Mouse (Mus musculus): ENCODE results near the gene Coa3. TPM values are rescaled to one million over a fixed set of nuclear protein-coding genes. Genes with fewer than 3 reads are reported as not detected.

Coa3 gene
- total and polyA plus RNA-seq, 3 experiments, result 117 to 285 (median 177) TPM

GRCm38 (mm10) chr11:101307744-101308143 is 28.8 kb upstream of the Coa3 start:
- H3K27ac ChIP-seq (ENCODE audit: insufficient read depth, low read depth), result no peak overlapping the region
- H3K9me3 ChIP-seq (replicated peaks; ENCODE audit: low read length), result peaks cover 4% of the 10 kb centered on the region
- no peaks in the 10 kb centered on the region for H3K36me3 ChIP-seq (replicated peaks in 1 of 2; ENCODE audit: control insufficient read depth in 1 of 2, insufficient read depth in 1 of 2, low read length in 1 of 2)
- no peaks in the 10 kb centered on the region for H3K4me1 ChIP-seq (ENCODE audit: control insufficient read depth in 1 of 2, insufficient read depth in 2 of 2)
- no peaks in the 10 kb centered on the region for H3K79me2 ChIP-seq (replicated peaks; ENCODE audit: control insufficient read depth, extremely low read depth, insufficient read depth, poor library complexity, severe bottlenecking)
- no peak overlapping the region for H3K4me3 ChIP-seq (replicated peaks in 1 of 3; ENCODE audit: low read depth in 2 of 3, low read length in 2 of 3, poor library complexity in 1 of 3)
- H3K9ac ChIP-seq (ENCODE audit: insufficient read depth, low read depth), result no peak overlapping the region
- peaks cover 5% of the 10 kb centered on the region for H3K27me3 ChIP-seq (replicated peaks)
- no peak overlapping the region for H3K4me2 ChIP-seq (ENCODE audit: insufficient read depth, low read depth, poor library complexity, severe bottlenecking)
- DNase-seq (ENCODE audit: extremely low read depth), result no peak
- dilution Hi-C loops (cut with MboI; ENCODE audit: extremely low pct_ligation_motif_present, extremely low pct_unique_long_range_greater_than_20kb, low sequenced_read_pairs) (no loop called here), in situ Hi-C loops (cut with MboI; ENCODE audit: low pct_ligation_motif_present, low pct_unique_long_range_greater_than_20kb, low sequenced_read_pairs) (loop anchor here (10.0 kb wide), 1 partner anchor 223 kb away; the partner anchor contains the start of genes Coasy and Mlx)
- TF ChIP-seq EP300 (IDR thresholded peaks at IDR 0.05; ENCODE audit: low read length) (no peak), E2F4 (IDR thresholded peaks at IDR 0.05; ENCODE audit: insufficient replicate concordance, low read depth, low read length) (no peak), ETS1 (conservative IDR thresholded peaks at IDR 0.05; ENCODE audit: low read depth, low read length) (no peak), MYC (IDR thresholded peaks at IDR 0.05; ENCODE audit: low read depth, low read length) (no peak), ZNF384 (IDR thresholded peaks at IDR 0.05; ENCODE audit: low read depth, low read length) (no peak), HCFC1 (IDR thresholded peaks at IDR 0.05; ENCODE audit: low read depth, low read length) (no peak), CTCF (conservative IDR thresholded peaks at IDR 0.05 in 1 of 2, IDR thresholded peaks at IDR 0.05 in 1 of 2; ENCODE audit: low read depth in 2 of 2, low read length in 2 of 2) (no peak)

- in situ Hi-C loops (cut with MboI; ENCODE audit: low pct_ligation_motif_present, low pct_unique_long_range_greater_than_20kb, low sequenced_read_pairs) (loop anchor here (10.0 kb wide), 1 partner anchor 217 kb away; the partner anchor contains the start of genes Coasy and Mlx), dilution Hi-C loops (cut with MboI; ENCODE audit: extremely low pct_ligation_motif_present, extremely low pct_unique_long_range_greater_than_20kb, low sequenced_read_pairs) (no loop called here)
- Histone ChIP-seq H3K4me2 (ENCODE audit: insufficient read depth, low read depth, poor library complexity, severe bottlenecking) (peak within 1 kb of the TSS; percentile 92), H3K9me3 (replicated peaks; ENCODE audit: low read length) (no peaks in the 10 kb centered on the region), H3K79me2 (replicated peaks; ENCODE audit: control insufficient read depth, extremely low read depth, insufficient read depth, poor library complexity, severe bottlenecking) (peaks cover 44% of the 10 kb centered on the region), H3K36me3 (replicated peaks in 1 of 2; ENCODE audit: control insufficient read depth in 1 of 2, insufficient read depth in 1 of 2, low read length in 1 of 2) (peaks cover 17 to 33% of the 10 kb centered on the region in 2 experiments), H3K27me3 (replicated peaks) (no peaks in the 10 kb centered on the region), H3K4me1 (ENCODE audit: control insufficient read depth in 1 of 2, insufficient read depth in 2 of 2) (peaks cover 3 to 26% of the 10 kb centered on the region in 2 experiments; a peak in 3 of 4 replicates), H3K9ac (ENCODE audit: insufficient read depth, low read depth) (peak within 1 kb of the TSS; percentile 88), H3K4me3 (replicated peaks in 1 of 3; ENCODE audit: low read depth in 2 of 3, low read length in 2 of 3, poor library complexity in 1 of 3) (peak within 1 kb of the TSS; percentile 70 to 95 (median 84)), H3K27ac (ENCODE audit: insufficient read depth, low read depth) (no peak within 1 kb of the TSS)
- peak; percentile 99 for DNase-seq (ENCODE audit: extremely low read depth)
- TF ChIP-seq EP300 (IDR thresholded peaks at IDR 0.05; ENCODE audit: low read length), result no peak
- peak; percentile 92 to 95 for TF ChIP-seq CTCF (conservative IDR thresholded peaks at IDR 0.05 in 1 of 2, IDR thresholded peaks at IDR 0.05 in 1 of 2; ENCODE audit: low read depth in 2 of 2, low read length in 2 of 2)
- no peak for TF ChIP-seq USF1 (IDR thresholded peaks at IDR 0.05; ENCODE audit: low read depth, low read length)
- no peak for TF ChIP-seq ZNF384 (IDR thresholded peaks at IDR 0.05; ENCODE audit: low read depth, low read length)
- peak; percentile 94 for TF ChIP-seq SIN3A (IDR thresholded peaks at IDR 0.05; ENCODE audit: low read length)
- 0 out of 2 replicates have a peak, but pooled peaks have one; percentile 23 for TF ChIP-seq BHLHE40 (IDR thresholded peaks at IDR 0.05; ENCODE audit: low read depth, low read length)
- TF ChIP-seq MYC (IDR thresholded peaks at IDR 0.05; ENCODE audit: low read depth, low read length), result 0 out of 2 replicates have a peak, but pooled peaks have one; percentile 64
- peak; percentile 52; the same call in 1 of the 2 replicates for TF ChIP-seq MXI1 (IDR thresholded peaks at IDR 0.05; ENCODE audit: low read depth, low read length)
- TF ChIP-seq GABPA (IDR thresholded peaks at IDR 0.05; ENCODE audit: insufficient replicate concordance, low read depth, low read length), result no peak; the same call in 1 of the 2 replicates
- peak; percentile 26; the same call in 1 of the 2 replicates for TF ChIP-seq MEF2A (IDR thresholded peaks at IDR 0.05; ENCODE audit: borderline replicate concordance, low read depth, low read length)
- no peak for TF ChIP-seq UBTF (IDR thresholded peaks at IDR 0.05; ENCODE audit: low read depth, low read length)
- 0 out of 2 replicates have a peak, but pooled peaks have one; percentile 56 for TF ChIP-seq JUND (conservative IDR thresholded peaks at IDR 0.05; ENCODE audit: low read depth, low read length)
- no peak for TF ChIP-seq MAZ (IDR thresholded peaks at IDR 0.05; ENCODE audit: low read depth, low read length)
- peak; percentile 89 for TF ChIP-seq RAD21 (IDR thresholded peaks at IDR 0.05; ENCODE audit: low read depth, low read length)
- TF ChIP-seq NRF1 (IDR thresholded peaks at IDR 0.05; ENCODE audit: low read depth, low read length), result 0 out of 2 replicates have a peak, but pooled peaks have one; percentile 32
- no peak for TF ChIP-seq PAX5 (IDR thresholded peaks at IDR 0.05; ENCODE audit: low read length)
- peak; percentile 42; the same call in 1 of the 2 replicates for TF ChIP-seq POLR2AphosphoS2 (IDR thresholded peaks at IDR 0.05; ENCODE audit: low read depth, low read length)
- TF ChIP-seq NELFE (IDR thresholded peaks at IDR 0.05; ENCODE audit: low read depth, low read length), result peak; percentile 93
- no peak for TF ChIP-seq E2F4 (IDR thresholded peaks at IDR 0.05; ENCODE audit: insufficient replicate concordance, low read depth, low read length)
- TF ChIP-seq JUN (IDR thresholded peaks at IDR 0.05; ENCODE audit: insufficient read depth, low read depth, low read length), result peak; percentile 52; the same call in 1 of the 2 replicates
- TF ChIP-seq KAT2A (IDR thresholded peaks at IDR 0.05; ENCODE audit: insufficient replicate concordance, low read length), result peak; percentile 69; the same call in 1 of the 2 replicates
- TF ChIP-seq TCF12 (IDR thresholded peaks at IDR 0.05; ENCODE audit: low read depth, low read length), result peak; percentile 83
- peak; percentile 68; the same call in 1 of the 2 replicates for TF ChIP-seq IRF4 (IDR thresholded peaks at IDR 0.05; ENCODE audit: low read depth, low read length)
- peak; percentile 30; the same call in 1 of the 2 replicates for TF ChIP-seq ETS1 (conservative IDR thresholded peaks at IDR 0.05; ENCODE audit: low read depth, low read length)
- peak; percentile 74; the same call in 1 of the 2 replicates for TF ChIP-seq TBP (conservative IDR thresholded peaks at IDR 0.05; ENCODE audit: low read depth, low read length)
- peak; percentile 83 for TF ChIP-seq SMC3 (IDR thresholded peaks at IDR 0.05; ENCODE audit: low read depth, low read length)
- peak; percentile 97 for TF ChIP-seq POLR2A (IDR thresholded peaks at IDR 0.05; ENCODE audit: low read depth, low read length)
Measured at GRCm38 (mm10) chr11:101302004-101302798, 23.3 kb upstream of the Coa3 start, which contains the start of gene Becn1. Gene Becn1, minus strand, starts transcription at chr11:101302286.
